Mouse (Mus musculus) bone marrow macrophage, adult 2 months (primary cell): ENCODE results near the gene Txndc11. TPM values are rescaled to one million over a fixed set of nuclear protein-coding genes. Genes with fewer than 3 reads are reported as not detected.

Source experiments
- H3K27ac ChIP-seq: 2 replicates; pipeline ENCODE4 v1.5.1; 2012; ENCODE audit warnings: low read depth, low read length; ENCODE audit not compliant: insufficient read depth
- H3K4me1 ChIP-seq: 2 replicates; pipeline ENCODE4 v1.6.1; 2012; ENCODE audit warnings: low read length; ENCODE audit not compliant: control insufficient read depth, insufficient read depth
- H3K4me3 ChIP-seq: 2 replicates; pipeline ENCODE4 v1.5.1; 2012; ENCODE audit warnings: mild to moderate bottlenecking, low read length, moderate library complexity; ENCODE audit not compliant: insufficient read depth
- CTCF ChIP-seq: IDR thresholded peaks from 2 replicates; pipeline ENCODE4 v1.5.1; 2012; ENCODE audit warnings: low read depth, mild to moderate bottlenecking, low read length, moderate library complexity
- POLR2A ChIP-seq: IDR thresholded peaks from 2 replicates; pipeline ENCODE4 v1.6.1; 2012; ENCODE audit warnings: mild to moderate bottlenecking, low read depth, low read length, borderline replicate concordance
- polyA plus RNA-seq: library from polyadenylated mRNA; stranded (reverse); fragments of >200 nt; gene quantifications from 2 replicates; pipeline ENCODE4 v1.2.4, GENCODE M21; 2012; ENCODE audit not compliant: missing spikeins, insufficient read depth, insufficient read length

Gene Txndc11
- polyA plus RNA-seq, 1 experiment = 15.5 TPM

- H3K27ac ChIP-seq = no peak overlapping the region
- no peak overlapping the region for H3K4me3 ChIP-seq
- peaks cover 10% of the 10 kb centered on the region for H3K4me1 ChIP-seq
- TF ChIP-seq POLR2A (no peak), CTCF (no peak)
These were observed 80.0 kb downstream of the Txndc11 start for GRCm38 (mm10) chr16:11054409-11054808.

- Histone ChIP-seq H3K27ac (no peak overlapping the region), H3K4me3 (no peak overlapping the region), H3K4me1 (peaks cover 10% of the 10 kb centered on the region)
- TF ChIP-seq CTCF (no peak), POLR2A (no peak)
These were observed 83.3 kb downstream of the Txndc11 start for GRCm38 (mm10) chr16:11051134-11051533.

GRCm38 (mm10) chr16:11050226-11050625 lies 84.2 kb downstream of the Txndc11 start:
- Histone ChIP-seq H3K4me3 (no peak overlapping the region), H3K27ac (no peak overlapping the region), H3K4me1 (peaks cover 10% of the 10 kb centered on the region)
- no peak for TF ChIP-seq CTCF
- TF ChIP-seq POLR2A = no peak

GRCm38 (mm10) chr16:11047130-11047529 lies 87.3 kb downstream of the Txndc11 start:
- H3K4me3 ChIP-seq = no peak overlapping the region
- TF ChIP-seq CTCF (no peak), POLR2A (no peak)
- H3K27ac ChIP-seq = no peak overlapping the region
- H3K4me1 ChIP-seq = no peaks in the 10 kb centered on the region

GRCm38 (mm10) chr16:11046437-11046836 lies 88.0 kb downstream of the Txndc11 start:
- no peaks in the 10 kb centered on the region for H3K4me1 ChIP-seq
- no peak overlapping the region for H3K4me3 ChIP-seq
- no peak for TF ChIP-seq CTCF
- H3K27ac ChIP-seq = no peak overlapping the region

GRCm38 (mm10) chr16:11043239-11043638 lies 91.2 kb downstream of the Txndc11 start:
- no peaks in the 10 kb centered on the region for H3K4me1 ChIP-seq
- no peak overlapping the region for H3K4me3 ChIP-seq
- TF ChIP-seq CTCF = no peak
- TF ChIP-seq POLR2A = no peak
- no peak overlapping the region for H3K27ac ChIP-seq

GRCm38 (mm10) chr16:11040603-11041002 lies 93.8 kb downstream of the Txndc11 start:
- H3K27ac ChIP-seq = no peak overlapping the region
- H3K4me1 ChIP-seq = no peaks in the 10 kb centered on the region
- TF ChIP-seq CTCF = no peak
- no peak for TF ChIP-seq POLR2A
- no peak overlapping the region for H3K4me3 ChIP-seq

- H3K4me1 ChIP-seq = 0 out of 2 replicates have a peak, but pooled peaks cover 5% of the 10 kb centered on the region
- H3K27ac ChIP-seq = no peak overlapping the region
- no peak overlapping the region for H3K4me3 ChIP-seq
- TF ChIP-seq CTCF (peak; percentile 88), POLR2A (no peak)
These were observed 98.5 kb downstream of the Txndc11 start for GRCm38 (mm10) chr16:11035790-11036431.

- no peak overlapping the region for H3K4me3 ChIP-seq
- H3K4me1 ChIP-seq = 0 out of 2 replicates have a peak, but pooled peaks cover 5% of the 10 kb centered on the region
- TF ChIP-seq CTCF (no peak), POLR2A (no peak)
- H3K27ac ChIP-seq = no peak overlapping the region
These were observed 99.2 kb downstream of the Txndc11 start for GRCm38 (mm10) chr16:11035273-11035672.

- no peak overlapping the region for H3K4me3 ChIP-seq
- H3K4me1 ChIP-seq = 0 out of 2 replicates have a peak, but pooled peaks cover 5% of the 10 kb centered on the region
- no peak for TF ChIP-seq POLR2A
- peak; percentile 100 for TF ChIP-seq CTCF
These were observed 100.2 kb downstream of the Txndc11 start for GRCm38 (mm10) chr16:11034193-11034803.

More at GRCm38 (mm10) chr16:11034193-11034803, 100.2 kb downstream of the Txndc11 start:
- no peak overlapping the region for H3K27ac ChIP-seq
